Mouse (Mus musculus) myocyte (in vitro differentiated cells): Measurements from ENCODE around the gene Olfr1387. TPM values are rescaled to one million over a fixed set of nuclear protein-coding genes. Genes with fewer than 3 reads are reported as not detected.
"Not testable (repeated sequence)": the region's sequence is repeated elsewhere in the genome, so short reads cannot be mapped to it uniquely, and the experiment has no call there.

Source experiments
- H3K27me3 ChIP-seq: one replicate; pipeline ENCODE4 v1.6.1; 2011; ENCODE audit not compliant: control insufficient read depth, insufficient read depth, insufficient read length
- H3K36me3 ChIP-seq: one replicate; pipeline ENCODE4 v1.6.1; 2011; ENCODE audit not compliant: control insufficient read depth, insufficient read depth
- H3K4me2 ChIP-seq: one replicate; pipeline ENCODE4 v1.6.1; 2011; ENCODE audit warnings: low read depth, control low read depth
- H3K4me3 ChIP-seq: one replicate; pipeline ENCODE4 v1.5.1; 2011; ENCODE audit warnings: mild to moderate bottlenecking, control low read depth, moderate library complexity
- H3K79me2 ChIP-seq: one replicate; pipeline ENCODE4 v1.6.1; 2011; ENCODE audit not compliant: control insufficient read depth, insufficient read depth
- H3ac ChIP-seq: one replicate; pipeline ENCODE4 v1.6.1; 2011; ENCODE audit not compliant: control insufficient read depth, insufficient read length
- CEBPB ChIP-seq: IDR thresholded peaks from 2 replicates; pipeline ENCODE4 v1.6.1; 2011; ENCODE audit warnings: mild to moderate bottlenecking, moderate library complexity; ENCODE audit not compliant: poor library complexity, insufficient read depth, severe bottlenecking
- E2F4 ChIP-seq: IDR thresholded peaks from one replicate; pipeline ENCODE4 v1.6.1; 2011; ENCODE audit warnings: mild to moderate bottlenecking, control low read depth, moderate library complexity; ENCODE audit not compliant: insufficient read depth
- MAX ChIP-seq: IDR thresholded peaks from one replicate; pipeline ENCODE4 v1.6.1; 2011; ENCODE audit warnings: low read depth, mild to moderate bottlenecking, control low read depth
- MYOD1 ChIP-seq, 3 experiments: IDR thresholded peaks; one replicate each; pipeline ENCODE4 v1.6.1; 2011; ENCODE audit warnings: control low read depth in 2 of 3, low read depth in 2 of 3, mild to moderate bottlenecking in 2 of 3, moderate library complexity in 1 of 3; ENCODE audit not compliant: insufficient read length in 2 of 3, control insufficient read depth in 1 of 3
- MYOG ChIP-seq, 3 experiments: IDR thresholded peaks; one replicate each; pipeline ENCODE4 v1.6.1; 2011; ENCODE audit warnings: control low read depth in 2 of 3, low read depth in 2 of 3, mild to moderate bottlenecking in 2 of 3; ENCODE audit not compliant: insufficient read length in 2 of 3, control insufficient read depth in 1 of 3, insufficient read depth in 1 of 3
- POLR2A ChIP-seq: IDR thresholded peaks from one replicate; pipeline ENCODE4 v1.6.1; 2011; ENCODE audit warnings: low read depth, mild to moderate bottlenecking, control low read depth, moderate library complexity; ENCODE audit not compliant: insufficient read length
- POLR2AphosphoS2 ChIP-seq: IDR thresholded peaks from one replicate; pipeline ENCODE4 v1.6.1; 2011; ENCODE audit warnings: low read depth, control low read depth; ENCODE audit not compliant: insufficient read length
- REST ChIP-seq: IDR thresholded peaks from one replicate; pipeline ENCODE4 v1.6.1; 2011; ENCODE audit warnings: mild to moderate bottlenecking, control low read depth, moderate library complexity; ENCODE audit not compliant: insufficient read depth, insufficient read length
- SRF ChIP-seq: IDR thresholded peaks from one replicate; pipeline ENCODE4 v1.6.1; 2011; ENCODE audit warnings: low read depth; ENCODE audit not compliant: control insufficient read depth, insufficient read length
- TCF12 ChIP-seq: IDR thresholded peaks from one replicate; pipeline ENCODE4 v1.6.1; 2011; ENCODE audit warnings: mild to moderate bottlenecking, control low read depth; ENCODE audit not compliant: poor library complexity, insufficient read depth, severe bottlenecking
- TCF3 ChIP-seq: IDR thresholded peaks from one replicate; pipeline ENCODE4 v1.6.1; 2011; ENCODE audit warnings: low read depth, control low read depth; ENCODE audit not compliant: insufficient read length
- USF1 ChIP-seq: IDR thresholded peaks from one replicate; pipeline ENCODE4 v1.6.1; 2011; ENCODE audit warnings: low read depth, mild to moderate bottlenecking, control low read depth, moderate library complexity
- polyA plus RNA-seq: library from polyadenylated mRNA; unstranded; fragments of >200 nt; fragmentation: generic; extraction: Trizol; gene quantifications from one replicate; pipeline ENCODE4 v1.2.1, GENCODE M21; 2012; ENCODE audit warnings: missing spikeins

The Olfr1387 gene
- polyA plus RNA-seq, 1 experiment = not detected

DNA sequence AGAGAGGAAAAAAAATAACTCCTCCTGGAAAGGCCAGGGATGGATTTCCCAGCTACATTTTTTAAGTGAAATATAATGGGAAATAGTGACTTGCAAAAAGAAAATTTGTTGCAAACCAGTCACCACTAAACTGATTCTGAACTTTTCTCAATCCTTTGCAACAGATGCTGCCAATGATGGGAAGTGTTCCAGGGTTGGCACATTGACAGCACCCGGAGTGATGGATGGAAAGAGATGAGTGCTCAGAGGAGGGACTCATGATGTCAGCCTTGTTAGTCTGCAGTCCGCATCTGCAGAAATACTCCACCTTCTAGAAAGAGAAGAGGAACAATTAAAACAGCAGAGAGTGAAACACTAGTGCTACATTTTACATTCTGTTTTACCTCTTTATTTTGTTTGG lies 25.5 kb upstream of the Olfr1387 start:
- no peaks in the 10 kb centered on the region for H3K27me3 ChIP-seq
- H3K4me2 ChIP-seq = no peak overlapping the region
- H3ac ChIP-seq = no peak overlapping the region
- no peaks in the 10 kb centered on the region for H3K36me3 ChIP-seq
- H3K4me3 ChIP-seq = no peak overlapping the region
- TF ChIP-seq SRF (no peak), REST (no peak), POLR2AphosphoS2 (no peak), MYOG (IDR thresholded peaks at IDR 0.05; ENCODE audit: control insufficient read depth in 1 of 3, insufficient read depth in 1 of 3, insufficient read length in 2 of 3, low read depth in 2 of 3) (no peak), TCF12 (no peak), TCF3 (no peak), E2F4 (no peak), MAX (no peak), MYOD1 (IDR thresholded peaks at IDR 0.05; ENCODE audit: control insufficient read depth in 1 of 3, insufficient read length in 2 of 3, low read depth in 2 of 3) (no peak), USF1 (no peak), CEBPB (no peak), POLR2A (no peak)
- no peaks in the 10 kb centered on the region for H3K79me2 ChIP-seq

DNA sequence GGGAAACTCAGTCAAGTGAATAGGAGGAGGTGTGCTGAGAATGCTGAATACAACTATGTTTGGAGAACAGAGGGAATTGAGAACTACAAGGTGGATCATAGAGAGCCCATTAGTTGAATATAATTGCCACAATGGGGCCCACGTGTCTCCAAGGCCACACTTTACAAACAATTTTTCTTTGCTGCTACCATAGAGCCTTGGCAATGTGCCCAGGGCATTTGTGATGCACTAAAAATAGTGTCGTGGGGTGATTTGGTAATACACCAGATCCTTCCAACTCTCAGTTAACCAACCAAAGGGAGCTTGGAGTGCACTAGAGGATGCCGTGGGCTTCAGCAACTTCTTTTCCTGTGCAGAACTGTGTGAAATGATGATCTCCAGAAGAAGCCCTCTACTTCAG lies 18.7 kb upstream of the Olfr1387 start, which contains the start of gene Olfr1388:
Olfr1388 (plus strand) TSS at position 214 of the 400 bp plus-strand sequence.
- TF ChIP-seq MYOG (IDR thresholded peaks at IDR 0.05; ENCODE audit: control insufficient read depth in 1 of 3, insufficient read depth in 1 of 3, insufficient read length in 2 of 3, low read depth in 2 of 3) = no peak
- no peak for TF ChIP-seq E2F4
- TF ChIP-seq POLR2AphosphoS2 = no peak
- no peak for TF ChIP-seq MAX
- no peak for TF ChIP-seq TCF12
- TF ChIP-seq REST = no peak
- TF ChIP-seq TCF3 = no peak
- TF ChIP-seq CEBPB = no peak
- TF ChIP-seq POLR2A = no peak
- TF ChIP-seq USF1 = no peak
- TF ChIP-seq MYOD1 (IDR thresholded peaks at IDR 0.05; ENCODE audit: control insufficient read depth in 1 of 3, insufficient read length in 2 of 3, low read depth in 2 of 3) = no peak
- TF ChIP-seq SRF = no peak
- no peak within 1 kb of the TSS for H3K4me3 ChIP-seq
- H3K27me3 ChIP-seq = no peaks in the 10 kb centered on the region
- H3K4me2 ChIP-seq = no peak within 1 kb of the TSS
- no peak within 1 kb of the TSS for H3ac ChIP-seq
- no peaks in the 10 kb centered on the region for H3K36me3 ChIP-seq
- no peaks in the 10 kb centered on the region for H3K79me2 ChIP-seq

DNA sequence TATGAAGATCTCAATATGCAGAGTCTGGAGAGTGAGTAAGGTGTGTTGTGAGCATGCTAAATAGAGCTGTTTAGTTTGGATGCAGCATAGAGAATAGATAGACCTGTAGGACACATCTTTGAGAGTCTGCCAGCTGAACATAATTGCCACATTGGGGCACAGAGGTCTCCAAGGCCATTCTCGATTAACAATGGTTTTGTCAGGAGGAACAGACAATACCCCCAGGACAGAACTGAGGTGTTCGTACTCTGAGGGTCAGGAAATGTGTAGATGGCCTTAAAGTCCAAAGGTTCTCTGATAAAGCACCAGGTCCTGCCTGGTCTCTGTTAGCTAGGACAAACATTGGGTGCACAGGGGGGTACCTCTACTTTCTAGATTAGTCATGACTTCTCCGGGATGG lies 9.6 kb downstream of the Olfr1387 start, which contains the start of gene Olfr1386:
Olfr1386 (plus strand) TSS at position 301 of the 400 bp plus-strand sequence.
- not testable (repeated sequence) for H3K27me3 ChIP-seq, H3ac ChIP-seq, H3K36me3 ChIP-seq, H3K4me2 ChIP-seq, H3K4me3 ChIP-seq, H3K79me2 ChIP-seq

DNA sequence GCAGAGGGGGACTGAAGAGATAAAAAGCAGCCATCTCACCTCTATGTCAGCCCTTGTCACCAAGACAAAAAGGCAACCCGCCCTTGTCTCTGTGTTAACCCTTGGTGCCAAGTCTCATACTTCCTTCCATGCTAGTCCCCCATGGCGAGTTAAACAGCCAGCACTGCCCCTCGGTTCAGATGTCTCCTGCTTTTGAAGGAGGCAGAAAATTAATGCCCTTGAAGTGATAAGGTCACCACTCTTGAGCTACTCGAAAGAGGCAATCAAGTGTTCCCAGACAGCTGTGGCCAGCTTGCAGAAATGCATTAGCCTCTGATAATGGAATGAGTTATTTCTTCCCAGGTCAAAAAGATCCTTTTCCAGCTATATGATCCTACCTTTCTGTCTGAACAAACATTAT lies 30.8 kb downstream of the Olfr1387 start:
- Histone ChIP-seq H3K79me2 (no peaks in the 10 kb centered on the region), H3ac (no peak overlapping the region), H3K4me2 (no peak overlapping the region), H3K27me3 (no peaks in the 10 kb centered on the region), H3K36me3 (no peaks in the 10 kb centered on the region), H3K4me3 (no peak overlapping the region)
- TF ChIP-seq SRF = no peak
- no peak for TF ChIP-seq TCF12
- no peak for TF ChIP-seq POLR2AphosphoS2
- TF ChIP-seq MAX = no peak
- no peak for TF ChIP-seq TCF3
- no peak for TF ChIP-seq POLR2A
- no peak for TF ChIP-seq MYOD1 (IDR thresholded peaks at IDR 0.05; ENCODE audit: control insufficient read depth in 1 of 3, insufficient read length in 2 of 3, low read depth in 2 of 3)
- TF ChIP-seq USF1 = no peak
- TF ChIP-seq E2F4 = no peak
- no peak for TF ChIP-seq REST
- TF ChIP-seq CEBPB = no peak
- TF ChIP-seq MYOG (IDR thresholded peaks at IDR 0.05; ENCODE audit: control insufficient read depth in 1 of 3, insufficient read depth in 1 of 3, insufficient read length in 2 of 3, low read depth in 2 of 3) = no peak

DNA sequence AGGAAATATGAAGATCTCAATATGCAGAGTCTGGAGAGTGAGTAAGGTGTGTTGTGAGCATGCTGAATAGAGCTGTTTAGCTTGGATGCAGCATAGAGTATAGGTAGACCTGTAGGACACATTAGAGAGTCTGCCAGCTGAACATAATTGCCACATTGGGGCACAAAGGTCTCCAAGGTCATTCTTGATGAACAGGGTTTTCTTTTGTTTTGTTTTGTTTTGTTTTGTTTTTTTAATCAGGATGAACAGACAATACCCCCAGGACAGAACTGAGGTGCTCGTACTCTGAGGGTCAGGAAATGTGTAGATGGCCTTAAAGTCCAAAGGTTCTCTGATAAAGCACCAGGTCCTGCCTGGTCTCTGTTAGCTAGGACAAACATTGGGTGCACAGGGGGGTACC lies 33.6 kb downstream of the Olfr1387 start, which contains the start of gene Olfr1385:
Olfr1385 (plus strand) TSS at position 301 of the 400 bp plus-strand sequence.
- not testable (repeated sequence) for H3K4me3 ChIP-seq, H3ac ChIP-seq, H3K36me3 ChIP-seq, H3K79me2 ChIP-seq, H3K27me3 ChIP-seq, H3K4me2 ChIP-seq

Other genes with a start within 250 kb of the Olfr1387 start
- 45.8 TPM for gene Mgat1, start 211.2 kb upstream of the Olfr1387 start, polyA plus RNA-seq
- gene Olfr1393, start 177.0 kb upstream of the Olfr1387 start, polyA plus RNA-seq = not detected
- gene Olfr1392, start 170.1 kb upstream of the Olfr1387 start, polyA plus RNA-seq = not detected
- gene Olfr10, start 150.6 kb upstream of the Olfr1387 start, polyA plus RNA-seq = not detected
- not detected for gene Olfr1391, start 132.6 kb upstream of the Olfr1387 start, polyA plus RNA-seq
- not detected for gene Olfr1390, start 120.2 kb upstream of the Olfr1387 start, polyA plus RNA-seq
- gene Olfr1389, start 32.3 kb upstream of the Olfr1387 start, polyA plus RNA-seq = not detected
- gene Olfr1388, start 18.7 kb upstream of the Olfr1387 start, polyA plus RNA-seq = 0.06 TPM
- not detected for gene Olfr1386, start 9.7 kb downstream of the Olfr1387 start, polyA plus RNA-seq
- not detected for gene Olfr1385, start 33.7 kb downstream of the Olfr1387 start, polyA plus RNA-seq
- gene Olfr1384, start 51.4 kb downstream of the Olfr1387 start, polyA plus RNA-seq = not detected
- gene Olfr1383, start 64.3 kb downstream of the Olfr1387 start, polyA plus RNA-seq = not detected
- not detected for gene Olfr1382, start 72.9 kb downstream of the Olfr1387 start, polyA plus RNA-seq
- not detected for gene Olfr1381, start 88.1 kb downstream of the Olfr1387 start, polyA plus RNA-seq
- gene Olfr1380, start 101.5 kb downstream of the Olfr1387 start, polyA plus RNA-seq = not detected
- gene Flt4, start 153.9 kb downstream of the Olfr1387 start, polyA plus RNA-seq = 0.01 TPM
- not detected for gene Scgb3a1, start 208.3 kb downstream of the Olfr1387 start, polyA plus RNA-seq